Mouse (Mus musculus): ENCODE data around the gene Lrit3.

The Lrit3 gene

DNA sequence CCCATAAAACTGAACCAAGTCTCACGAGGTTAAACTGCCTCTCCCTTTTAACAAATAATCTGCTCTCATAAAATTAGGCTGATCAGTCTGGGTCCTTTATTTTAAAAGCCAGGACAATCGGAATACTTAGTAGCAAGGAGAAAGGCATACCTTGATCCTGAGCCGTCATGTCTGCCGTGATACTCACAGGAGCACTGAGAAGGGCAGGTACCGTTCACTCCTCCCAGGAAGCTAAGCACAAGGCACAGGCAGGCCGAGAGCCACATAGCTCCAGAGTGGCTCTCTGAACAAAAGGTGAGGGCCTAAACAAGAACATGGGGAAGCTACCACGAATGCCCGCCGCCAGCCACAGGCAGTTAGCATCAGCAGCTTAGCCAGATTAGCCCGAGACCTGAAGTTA is at the start of gene Lrit3:
TSS of gene Lrit3 (minus strand) at position 266 of the 400 bp plus-strand sequence.
- in situ Hi-C loops (cut with MseI, MboI): no loop called here

DNA sequence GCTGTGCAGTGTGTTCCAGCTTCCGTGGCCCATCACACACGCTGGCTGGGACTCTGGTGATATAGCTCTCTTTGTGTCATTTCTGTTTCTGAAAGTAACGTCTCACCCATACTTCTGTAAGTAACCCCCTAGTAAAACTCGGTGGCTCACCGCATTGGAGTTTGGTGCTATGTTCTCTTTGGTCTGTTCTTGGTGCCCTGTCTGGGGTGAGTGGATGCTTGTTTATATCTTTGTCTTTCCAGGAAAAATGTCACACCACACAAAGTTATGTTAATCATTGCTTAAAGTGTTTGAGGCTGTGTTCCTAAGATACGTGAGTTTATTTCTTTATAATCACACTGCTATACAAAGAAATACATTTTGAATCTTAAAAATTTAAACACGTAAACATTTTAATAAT is 43.0 kb upstream of the Lrit3 start:
- in situ Hi-C loops (cut with MseI, MboI): no loop called here

DNA sequence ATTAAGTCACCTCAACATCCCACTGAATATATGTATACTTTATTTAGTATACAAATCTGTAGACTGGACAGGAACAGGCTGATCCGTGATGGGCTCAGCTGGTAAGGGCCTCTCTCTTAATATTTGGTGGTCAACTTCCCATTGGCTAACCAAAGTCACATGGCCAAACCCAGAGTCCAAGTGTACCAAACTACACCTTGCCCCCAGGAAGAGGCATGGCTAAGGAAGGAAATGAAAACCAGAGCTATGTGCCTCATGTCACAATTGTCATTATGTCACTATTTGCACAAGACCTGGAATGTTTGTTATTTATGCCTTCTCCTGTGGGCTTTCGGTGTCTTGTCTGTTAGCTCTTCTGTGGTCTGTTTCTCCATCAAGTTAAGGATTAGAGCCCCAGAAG is 42.0 kb upstream of the Lrit3 start:
- in situ Hi-C loops (cut with MseI, MboI): no loop called here

DNA sequence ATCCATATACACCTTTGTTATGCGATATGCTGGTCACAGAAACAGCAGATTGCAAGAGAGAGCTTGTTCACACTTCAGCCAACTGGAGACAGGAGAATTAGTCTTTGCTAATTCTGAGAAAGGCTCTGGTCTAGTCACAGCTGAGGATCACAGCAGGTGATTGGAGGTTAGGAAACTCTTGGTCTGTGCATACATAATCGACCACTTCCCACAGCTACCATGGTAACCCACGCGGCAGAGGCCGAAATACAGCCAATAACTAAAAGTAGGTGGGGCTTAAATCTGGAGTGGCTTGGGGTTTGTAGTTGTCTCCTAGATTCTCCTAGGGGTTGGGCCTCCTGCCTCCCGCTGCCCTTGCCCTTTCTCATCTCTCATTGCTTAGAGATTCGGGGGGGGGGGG is 34.2 kb upstream of the Lrit3 start:
- in situ Hi-C loops (cut with MseI, MboI): no loop called here

DNA sequence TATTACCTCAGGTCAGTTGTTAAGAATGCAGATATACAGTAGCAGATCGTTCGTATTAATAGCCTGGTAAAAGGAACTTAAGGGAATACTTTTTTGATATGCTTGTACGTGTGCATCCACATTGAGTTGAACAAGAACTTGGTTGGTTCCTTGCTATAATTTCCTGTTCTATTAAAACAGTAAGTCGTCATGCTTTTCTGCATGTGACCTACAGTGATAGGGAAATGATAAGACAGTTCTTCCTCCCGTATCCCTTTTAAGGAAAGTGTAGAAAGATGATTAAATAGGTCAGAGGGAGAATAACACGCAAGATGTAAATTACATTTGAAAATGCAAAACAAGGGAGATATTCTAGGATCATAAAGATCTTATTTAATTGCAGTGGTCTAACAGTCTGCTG is 33.1 kb upstream of the Lrit3 start:
- in situ Hi-C loops (cut with MseI, MboI): no loop called here

DNA sequence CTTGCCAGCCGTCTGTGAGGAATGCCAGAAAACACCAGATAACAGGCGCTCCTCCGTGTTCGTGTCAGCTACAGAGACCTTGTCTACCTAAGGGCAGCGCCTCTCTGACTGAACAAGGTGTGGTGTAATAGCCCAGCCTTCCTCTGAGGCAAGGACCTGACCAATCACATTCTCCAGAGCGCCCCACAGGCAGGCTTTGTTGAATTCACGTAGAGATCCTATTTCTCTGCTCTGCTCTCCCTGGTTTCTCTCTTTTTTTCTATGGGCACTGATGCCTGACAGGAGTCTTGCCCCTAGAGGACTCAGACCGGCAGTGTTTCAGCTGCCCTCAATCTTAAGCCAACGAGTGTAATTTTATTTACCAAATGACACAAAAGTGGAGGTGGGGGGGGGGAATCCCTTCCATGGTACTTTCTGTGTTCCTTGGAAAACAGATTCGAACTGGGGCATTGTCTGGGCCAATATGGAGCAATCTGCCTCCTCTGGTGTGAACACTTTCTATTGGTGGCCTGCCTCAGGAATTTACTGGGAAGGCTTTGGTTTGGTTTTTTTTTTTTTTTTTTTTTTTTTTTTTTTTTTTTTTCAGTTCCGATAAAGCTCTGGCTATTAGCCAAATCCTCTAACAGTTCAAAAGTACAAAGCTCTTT is 32.3 kb upstream of the Lrit3 start:
- in situ Hi-C loops (cut with MseI, MboI): no loop called here

DNA sequence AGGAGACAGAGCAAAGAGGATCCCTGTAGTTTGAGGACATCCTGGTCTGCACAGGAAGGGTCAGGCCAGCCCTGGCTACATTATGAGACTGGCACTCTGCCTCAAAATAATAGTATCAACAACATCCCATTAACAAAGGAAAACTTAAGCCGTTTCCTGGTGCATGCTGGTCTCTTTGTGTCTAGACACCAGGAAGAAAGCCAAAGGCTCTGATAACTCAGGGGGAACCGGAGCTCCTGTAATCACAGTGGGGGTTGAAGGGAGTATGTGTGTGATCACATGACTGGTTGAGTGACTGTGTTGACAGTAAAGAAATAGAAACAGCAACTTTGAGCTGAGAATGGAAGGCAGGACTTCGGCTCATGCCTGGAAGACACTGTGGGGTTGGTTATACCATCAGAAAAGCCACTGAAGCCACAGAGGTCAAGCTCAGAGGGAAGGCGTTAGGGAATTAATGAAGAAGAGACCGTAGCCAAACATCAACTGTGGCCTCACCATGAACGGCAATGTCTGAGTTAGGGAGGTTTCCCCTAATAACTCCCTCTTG is 31.6 kb upstream of the Lrit3 start, which contains the start of gene Cfi:
TSS of gene Cfi (plus strand) at position 497 of the 547 bp plus-strand sequence.
- in situ Hi-C loops (cut with MseI, MboI): no loop called here

DNA sequence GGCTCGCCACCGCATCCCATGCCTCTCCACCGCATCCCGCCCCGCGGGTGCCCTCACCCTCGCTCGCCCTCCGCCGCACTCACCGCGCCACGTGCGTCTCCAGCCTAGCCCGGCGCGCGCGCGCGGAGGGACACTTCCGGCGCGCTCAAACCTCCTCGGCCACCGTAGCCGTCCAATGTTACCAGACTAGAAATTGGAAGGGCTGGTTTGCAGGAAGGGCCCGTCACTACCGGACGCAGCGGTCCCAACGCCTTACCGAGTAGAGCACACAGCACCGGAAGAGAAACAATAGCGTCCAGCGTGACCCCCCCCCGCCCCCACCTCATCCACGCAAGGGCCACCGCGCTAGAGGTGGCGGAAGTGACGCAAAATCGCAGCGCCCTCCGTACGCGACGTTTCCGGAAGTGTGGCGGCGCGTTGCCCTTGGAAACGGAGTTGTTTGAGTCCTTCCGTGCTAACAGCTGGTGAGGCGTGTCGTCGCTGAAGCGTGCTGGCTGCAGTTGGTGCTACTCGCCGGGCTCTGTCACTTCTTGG is 27.3 kb upstream of the Lrit3 start, which contains the start of gene Gar1:
TSS of gene Gar1 (minus strand) at position 362 of the 534 bp plus-strand sequence.
- in situ Hi-C loops (cut with MseI, MboI): no loop called here

DNA sequence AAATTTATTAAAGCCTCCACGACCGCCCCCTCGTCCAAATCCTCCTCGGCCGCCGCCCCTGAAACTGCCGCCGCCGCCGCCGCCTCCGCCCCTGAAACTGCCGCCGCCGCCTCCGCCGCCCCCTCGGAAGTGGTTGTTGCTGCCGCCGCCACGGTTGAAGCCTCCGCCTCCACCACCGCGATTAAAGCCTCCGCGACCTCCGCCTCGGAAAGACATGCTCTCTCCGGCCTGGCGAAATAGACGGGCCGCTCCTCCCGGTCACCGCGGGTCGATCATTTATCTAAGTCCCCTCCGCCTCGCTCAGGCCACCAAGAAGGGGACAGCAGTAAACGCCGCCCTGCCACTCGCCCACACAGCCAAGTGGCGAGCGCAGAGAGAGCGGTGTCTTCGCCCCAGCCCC is 26.8 kb upstream of the Lrit3 start:
- in situ Hi-C loops (cut with MseI, MboI): no loop called here

DNA sequence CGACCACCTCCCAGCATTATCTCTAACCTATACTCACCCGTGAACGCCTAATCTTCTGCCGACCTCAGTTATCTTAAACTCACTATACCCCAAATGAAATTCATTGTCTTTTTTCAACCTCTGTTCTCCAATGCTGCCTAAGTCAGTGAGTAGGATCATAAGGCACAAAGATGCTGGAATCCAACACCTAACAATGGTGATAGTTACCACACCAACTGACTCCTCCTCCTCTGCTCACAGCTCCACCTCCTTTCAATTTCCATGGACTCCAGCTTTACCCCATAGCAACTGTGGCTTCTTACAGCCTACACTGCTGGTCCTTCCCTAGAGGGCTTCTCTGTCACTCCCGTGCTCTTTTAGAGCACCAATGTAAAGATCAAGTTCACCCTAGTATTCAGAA is 23.9 kb upstream of the Lrit3 start:
- in situ Hi-C loops (cut with MseI, MboI): no loop called here

DNA sequence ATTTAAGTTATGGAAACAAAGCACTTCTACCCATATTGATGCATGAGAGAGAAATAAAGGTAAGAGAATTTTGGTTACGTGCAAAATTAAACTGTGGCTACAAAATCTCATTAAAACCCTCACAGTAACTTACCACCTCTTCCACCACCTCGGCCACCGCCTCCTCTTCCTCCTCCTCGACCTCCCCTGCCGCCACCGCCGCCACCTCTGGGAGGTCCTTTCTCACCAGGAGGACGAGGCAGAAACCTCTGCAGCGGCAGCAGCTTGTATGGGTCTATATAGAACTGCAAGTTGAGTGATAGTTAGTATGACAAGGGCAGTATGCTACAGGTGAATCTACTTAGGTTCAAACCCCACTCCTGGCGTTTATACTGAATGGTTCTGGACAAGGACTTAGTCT is 22.9 kb upstream of the Lrit3 start:
- in situ Hi-C loops (cut with MseI, MboI): no loop called here

DNA sequence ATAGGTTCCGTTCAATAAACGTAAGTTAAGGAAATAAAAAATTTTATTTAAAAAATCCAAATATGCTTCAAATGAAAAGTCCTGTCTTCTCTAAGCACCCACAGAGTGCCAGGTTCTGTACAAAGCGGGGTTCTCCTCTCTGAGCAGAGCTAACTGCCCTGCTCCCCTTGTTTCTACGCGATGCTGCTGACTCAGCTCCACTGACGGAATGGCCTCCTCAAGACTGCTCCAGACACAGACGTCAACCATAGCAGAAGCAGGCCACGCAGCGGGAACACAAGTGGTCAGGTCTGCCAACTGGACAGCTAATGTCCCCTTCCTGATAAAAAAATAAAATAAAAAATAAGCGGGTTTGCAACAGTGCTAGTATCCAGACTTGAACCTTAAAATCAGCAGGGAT is 21.1 kb upstream of the Lrit3 start:
- in situ Hi-C loops (cut with MseI, MboI): no loop called here

DNA sequence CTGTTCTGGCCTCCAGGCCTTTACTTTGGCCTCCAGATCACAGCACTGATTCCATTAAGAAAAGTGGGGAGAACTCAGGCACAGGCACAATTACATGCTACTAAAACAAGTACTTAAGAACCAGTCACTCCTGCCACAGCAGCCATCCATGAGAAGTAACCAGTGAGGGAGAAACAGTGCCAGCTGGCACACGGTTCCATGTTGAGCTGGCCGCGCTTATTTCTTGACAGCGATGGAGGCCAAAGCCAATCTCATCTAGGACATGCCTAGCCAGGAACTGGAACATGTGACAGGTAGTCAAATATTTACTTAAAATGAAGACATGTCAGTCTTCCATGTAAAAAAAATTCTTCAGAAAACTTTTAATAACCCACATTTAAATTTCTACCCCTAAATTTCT is 20.3 kb upstream of the Lrit3 start:
- in situ Hi-C loops (cut with MseI, MboI): no loop called here

DNA sequence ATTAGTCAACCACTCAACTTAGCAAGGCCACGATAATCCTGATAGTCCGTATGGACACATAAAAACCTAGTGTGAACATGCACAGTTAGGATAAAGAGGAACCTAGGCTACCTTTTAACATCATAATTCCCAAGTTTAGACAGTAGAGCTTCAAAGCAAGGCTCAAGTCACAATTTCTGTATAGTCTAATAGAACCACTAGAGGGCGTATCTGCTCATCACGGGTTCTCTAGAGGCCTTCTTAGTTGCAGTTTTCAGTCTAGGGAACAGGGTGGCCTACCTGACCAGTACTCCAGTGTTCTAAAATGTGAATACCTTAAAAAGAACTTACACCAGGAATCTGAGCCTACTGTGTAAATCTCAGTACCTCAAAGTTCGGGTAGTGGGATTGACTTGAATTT is 19.5 kb upstream of the Lrit3 start:
- in situ Hi-C loops (cut with MseI, MboI): no loop called here

DNA sequence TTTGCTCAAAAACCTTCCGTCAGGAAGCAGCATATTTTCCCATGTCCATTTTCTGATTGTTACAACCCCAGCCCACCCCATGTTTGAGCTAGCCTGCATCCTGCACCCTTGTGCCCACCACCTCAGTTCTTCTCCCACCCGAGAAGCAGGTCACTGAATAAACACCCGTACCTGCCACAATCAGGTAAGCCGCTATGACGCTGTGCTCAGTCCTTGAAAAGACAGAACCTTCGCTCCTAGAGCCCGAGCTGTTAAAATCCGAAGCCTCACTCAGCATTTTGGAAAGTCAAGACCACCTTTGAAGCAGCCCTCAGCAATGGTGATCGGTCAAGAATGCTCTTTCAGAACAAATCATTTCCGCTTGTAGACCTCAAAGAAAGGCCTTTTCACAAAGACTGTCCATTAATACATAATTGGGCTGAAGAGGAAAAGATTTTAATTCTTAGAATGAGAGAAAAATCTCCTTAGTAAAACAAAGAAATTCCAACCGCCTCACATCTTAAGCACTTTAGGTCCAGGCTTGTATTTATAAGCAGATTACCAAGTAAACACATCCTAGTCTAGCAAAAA is 18.5 kb upstream of the Lrit3 start, which contains the start of gene Rrh:
TSS of gene Rrh (minus strand) at position 382 of the 570 bp plus-strand sequence.
- in situ Hi-C loops (cut with MseI, MboI): no loop called here

DNA sequence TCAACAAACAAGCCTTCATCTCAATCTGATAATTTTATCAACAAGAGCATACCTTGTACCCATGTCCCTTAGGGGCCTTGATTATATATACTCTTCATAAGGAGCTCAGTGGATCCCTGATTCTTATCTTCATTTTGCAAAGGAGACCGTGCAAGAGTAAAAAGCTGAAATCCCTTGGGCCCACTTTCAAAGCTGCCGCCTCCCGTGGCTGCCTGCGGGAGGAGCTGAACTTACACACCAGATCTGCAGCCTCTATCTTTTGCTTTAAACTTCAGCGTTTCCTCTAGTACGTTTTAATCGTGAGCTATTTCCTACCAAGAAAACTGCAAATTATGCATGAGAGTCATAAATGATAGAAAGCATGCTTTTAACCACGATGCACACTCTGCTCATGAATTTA is 17.9 kb upstream of the Lrit3 start:
- in situ Hi-C loops (cut with MseI, MboI): no loop called here

DNA sequence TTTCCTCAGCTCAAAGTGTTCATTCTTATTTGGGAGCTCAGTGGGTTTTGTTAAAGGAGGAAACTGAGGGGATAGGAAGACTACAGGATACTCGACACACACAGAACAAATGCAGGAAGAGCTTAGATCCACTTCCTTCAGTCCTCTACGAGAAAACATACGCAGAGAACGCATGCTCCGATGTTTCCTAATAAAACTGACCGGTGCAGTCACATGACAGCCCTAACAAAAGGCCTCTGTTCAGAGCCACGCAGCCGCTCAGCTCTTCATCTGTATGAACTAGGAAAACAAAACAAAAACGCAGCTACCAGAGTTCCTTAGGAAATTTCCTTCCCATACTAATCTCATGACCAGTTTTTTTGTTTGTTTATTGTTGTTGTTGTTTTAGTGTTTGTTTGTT is 17.0 kb upstream of the Lrit3 start:
- in situ Hi-C loops (cut with MseI, MboI): no loop called here

DNA sequence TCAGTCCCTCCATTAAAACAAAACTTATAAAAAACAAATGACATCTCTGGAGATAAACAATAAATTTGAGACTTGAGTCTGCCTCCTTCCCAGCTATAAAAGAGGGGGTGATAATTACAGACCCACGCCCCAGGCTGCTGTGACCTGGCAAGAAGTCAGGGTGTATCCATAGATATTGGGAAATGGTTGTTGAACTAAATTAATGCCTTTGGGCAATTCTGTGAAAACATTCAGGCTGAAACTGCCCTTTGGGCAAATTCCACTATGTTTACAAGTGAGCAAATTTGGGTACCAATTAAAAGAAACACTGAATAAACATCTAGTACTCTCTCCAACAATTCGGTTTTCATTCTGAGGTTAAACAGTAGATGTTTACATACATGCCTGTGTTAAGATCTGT is 4.8 kb downstream of the Lrit3 start:
- in situ Hi-C loops (cut with MseI, MboI): no loop called here

DNA sequence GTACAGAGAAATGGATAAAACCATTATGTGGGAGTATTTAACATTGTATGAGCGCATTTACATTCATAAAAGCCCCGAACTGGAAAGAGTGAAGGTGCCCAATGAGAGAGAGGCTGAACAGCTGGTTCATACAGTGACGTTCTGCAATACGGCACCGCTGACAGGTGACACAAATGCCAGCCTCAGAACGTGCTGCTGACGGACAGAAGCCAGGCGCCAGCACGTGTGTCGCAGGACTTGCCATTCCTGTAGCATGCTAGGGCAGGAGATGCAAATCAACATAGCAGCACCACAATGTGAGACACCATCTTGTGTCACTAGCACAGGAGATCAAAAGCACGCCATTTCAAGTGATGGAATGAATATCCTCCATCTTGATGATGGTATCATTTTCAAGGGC is 5.3 kb downstream of the Lrit3 start:
- in situ Hi-C loops (cut with MseI, MboI): no loop called here

DNA sequence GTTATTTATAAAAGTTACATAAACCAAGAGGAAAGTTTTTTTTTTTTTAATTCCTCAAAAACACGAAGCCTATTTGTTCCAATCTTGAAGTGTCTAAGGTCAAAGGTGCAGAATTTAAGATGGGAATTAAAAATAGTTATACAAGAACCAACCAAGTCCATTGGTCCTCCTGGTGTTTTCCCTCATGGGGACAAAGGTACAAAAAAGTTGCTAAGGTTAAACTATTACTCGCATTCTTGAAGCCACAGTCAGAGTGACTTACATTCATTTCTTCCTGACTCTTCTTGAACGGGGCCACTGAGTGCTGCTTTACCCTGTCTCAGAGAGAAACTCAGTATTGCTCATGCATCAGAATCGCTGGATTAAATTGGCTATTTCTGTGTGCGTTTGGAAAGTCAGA is 6.5 kb downstream of the Lrit3 start:
- in situ Hi-C loops (cut with MseI, MboI): no loop called here

DNA sequence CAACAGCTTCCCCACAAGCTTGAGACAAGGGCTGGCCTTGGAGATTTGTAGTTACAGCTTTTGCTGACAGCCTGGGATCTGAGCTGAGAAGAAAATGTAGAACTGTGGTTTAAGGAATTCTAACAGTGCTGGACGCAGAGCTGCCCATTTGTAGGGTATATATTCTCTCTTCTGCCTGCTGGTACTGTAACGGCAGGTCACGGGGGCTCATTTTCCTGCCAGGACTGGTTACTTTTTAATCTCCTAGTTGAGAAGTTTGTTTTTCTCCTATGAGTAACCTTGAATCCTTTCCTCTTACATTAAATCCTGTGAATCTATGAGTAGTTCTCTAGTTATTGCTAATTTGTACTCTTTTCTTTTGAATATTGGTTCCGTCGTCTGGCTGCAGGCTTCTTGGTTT is 10.0 kb downstream of the Lrit3 start:
- in situ Hi-C loops (cut with MseI, MboI): no loop called here

DNA sequence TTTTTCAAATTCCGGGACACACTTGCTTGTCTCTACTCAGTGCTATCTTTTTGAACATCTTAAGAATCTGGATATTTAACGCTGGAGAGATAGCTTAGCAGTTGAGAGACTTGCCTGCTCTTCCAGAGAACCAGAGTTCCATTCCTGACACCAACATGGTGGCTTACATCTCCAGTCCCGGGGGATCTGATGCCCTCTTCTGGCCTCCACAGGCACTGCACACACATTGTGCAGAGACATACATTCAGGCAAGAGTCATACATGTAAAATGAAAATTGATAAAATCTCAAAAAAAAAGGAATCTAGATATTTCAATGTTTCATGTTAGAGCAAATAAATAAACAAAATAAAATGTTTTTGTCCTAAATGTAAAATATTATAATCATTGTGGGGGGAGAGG is 21.1 kb downstream of the Lrit3 start:
- in situ Hi-C loops (cut with MseI, MboI): no loop called here

DNA sequence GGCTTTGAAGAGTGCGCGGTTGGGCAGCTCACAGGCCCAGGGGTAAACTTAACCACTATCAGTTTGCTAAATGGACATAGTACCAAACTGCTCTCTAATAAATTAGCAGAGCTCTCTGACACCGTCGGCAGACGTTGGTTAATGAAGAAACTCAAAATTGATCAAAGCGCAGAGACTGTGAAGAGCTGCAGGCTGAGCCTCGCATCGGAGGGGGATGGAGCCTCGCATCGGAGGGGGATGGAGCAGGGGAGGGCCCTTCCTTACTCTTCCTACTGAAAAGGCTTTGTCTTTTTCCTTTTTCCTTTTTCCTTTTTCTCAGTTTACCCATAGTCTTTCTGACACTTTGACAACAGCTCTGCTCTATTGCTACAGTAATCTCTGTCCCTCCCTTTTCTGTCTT is 22.4 kb downstream of the Lrit3 start:
- in situ Hi-C loops (cut with MseI, MboI): no loop called here
